Mouse (Mus musculus): ENCODE data around the gene Tuba3b. TPM values are rescaled to one million over a fixed set of nuclear protein-coding genes. Genes with fewer than 3 reads are reported as not detected.

Tuba3b gene
- polyA plus RNA-seq, 1 experiment from 2014 or later: not detected

GRCm38 (mm10) chr6:145616402-145617229 is 1.1 kb downstream of the Tuba3b start:
- ATAC-seq (ENCODE audit: low read depth) (no peak), DNase-seq (ENCODE audit: low spot score) (no peak)
- Histone ChIP-seq H3K27me3 (replicated peaks; ENCODE audit: control insufficient read depth, insufficient read depth, low read length) (no peaks in the 10 kb centered on the region), H3K4me1 (ENCODE audit: control insufficient read depth, insufficient read depth, low read length) (no peaks in the 10 kb centered on the region), H3K9me3 (ENCODE audit: control insufficient read depth, low read length) (no peaks in the 10 kb centered on the region), H3K4me3 (ENCODE audit: low read depth, low read length) (no peak overlapping the region), H3K9ac (ENCODE audit: low read depth, low read length) (no peak overlapping the region), H3K4me2 (ENCODE audit: low read depth, low read length) (no peak overlapping the region), H3K36me3 (ENCODE audit: control insufficient read depth, insufficient read depth, low read length) (no peaks in the 10 kb centered on the region), H3K27ac (replicated peaks; ENCODE audit: low read depth, low read length) (no peak overlapping the region)
- WGBS: 78% methylated on average over 5 of the region's 5 CpGs

DNA sequence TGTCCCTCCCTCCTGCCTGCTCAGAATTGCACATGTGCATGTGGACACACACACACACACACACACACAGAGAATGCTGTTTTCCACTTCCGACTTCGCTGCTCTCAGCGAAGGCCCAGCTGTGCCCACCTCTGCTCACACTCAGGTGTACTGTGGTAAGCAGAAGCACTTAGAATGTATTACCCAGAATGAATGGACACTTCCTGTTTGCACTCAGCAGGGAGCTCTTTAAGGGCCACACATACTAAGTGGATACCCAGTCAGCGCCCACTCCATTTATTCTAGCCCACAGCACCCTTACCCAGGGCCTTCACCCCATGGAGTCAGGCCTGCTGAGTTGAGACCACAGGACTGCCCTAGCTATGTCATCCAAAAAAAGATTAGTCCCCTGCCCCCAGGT is 7.6 kb downstream of the Tuba3b start:
- no peak overlapping the region for H3K4me3 ChIP-seq (ENCODE audit: low read depth, low read length)
- ATAC-seq (ENCODE audit: low read depth) (no peak), DNase-seq (ENCODE audit: low spot score) (no peak)
- H3K9me3 ChIP-seq (ENCODE audit: control insufficient read depth, low read length): no peaks in the 10 kb centered on the region
- H3K27me3 ChIP-seq (replicated peaks; ENCODE audit: control insufficient read depth, insufficient read depth, low read length): no peaks in the 10 kb centered on the region
- no peak overlapping the region for H3K9ac ChIP-seq (ENCODE audit: low read depth, low read length)
- no peaks in the 10 kb centered on the region for H3K36me3 ChIP-seq (ENCODE audit: control insufficient read depth, insufficient read depth, low read length)
- WGBS: 81% methylated on average over 4 of the region's 4 CpGs
- no peaks in the 10 kb centered on the region for H3K4me1 ChIP-seq (ENCODE audit: control insufficient read depth, insufficient read depth, low read length)
- H3K27ac ChIP-seq (replicated peaks; ENCODE audit: low read depth, low read length): no peak overlapping the region
- no peak overlapping the region for H3K4me2 ChIP-seq (ENCODE audit: low read depth, low read length)

DNA sequence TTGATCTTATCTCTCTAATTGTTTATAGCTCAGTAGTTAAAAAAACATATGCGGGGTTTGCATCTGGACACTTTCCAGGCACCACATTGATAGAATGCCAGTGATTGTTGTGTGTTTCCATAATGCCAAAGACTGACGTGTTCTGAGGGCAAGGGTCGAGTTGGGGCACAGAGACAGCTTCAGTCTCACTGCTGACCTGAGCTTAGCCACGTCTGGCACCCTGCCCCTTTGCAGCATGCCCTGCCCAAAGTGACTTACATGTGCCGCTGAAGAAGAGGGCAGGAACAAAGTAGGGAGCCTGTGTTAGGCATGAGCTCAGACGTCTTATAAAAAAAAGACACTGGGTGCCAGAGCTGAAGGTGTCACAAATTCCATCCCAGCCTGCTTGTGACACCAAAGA is 14.7 kb downstream of the Tuba3b start:
- Histone ChIP-seq H3K9ac (ENCODE audit: low read depth, low read length) (no peak overlapping the region), H3K36me3 (ENCODE audit: control insufficient read depth, insufficient read depth, low read length) (no peaks in the 10 kb centered on the region), H3K4me3 (ENCODE audit: low read depth, low read length) (no peak overlapping the region), H3K4me1 (ENCODE audit: control insufficient read depth, insufficient read depth, low read length) (no peaks in the 10 kb centered on the region), H3K4me2 (ENCODE audit: low read depth, low read length) (no peak overlapping the region), H3K27me3 (replicated peaks; ENCODE audit: control insufficient read depth, insufficient read depth, low read length) (no peaks in the 10 kb centered on the region), H3K9me3 (ENCODE audit: control insufficient read depth, low read length) (no peaks in the 10 kb centered on the region), H3K27ac (replicated peaks; ENCODE audit: low read depth, low read length) (no peak overlapping the region)
- ATAC-seq (ENCODE audit: low read depth) (no peak), DNase-seq (ENCODE audit: low spot score) (no peak)
- WGBS: 49% methylated on average over 6 of the region's 6 CpGs

DNA sequence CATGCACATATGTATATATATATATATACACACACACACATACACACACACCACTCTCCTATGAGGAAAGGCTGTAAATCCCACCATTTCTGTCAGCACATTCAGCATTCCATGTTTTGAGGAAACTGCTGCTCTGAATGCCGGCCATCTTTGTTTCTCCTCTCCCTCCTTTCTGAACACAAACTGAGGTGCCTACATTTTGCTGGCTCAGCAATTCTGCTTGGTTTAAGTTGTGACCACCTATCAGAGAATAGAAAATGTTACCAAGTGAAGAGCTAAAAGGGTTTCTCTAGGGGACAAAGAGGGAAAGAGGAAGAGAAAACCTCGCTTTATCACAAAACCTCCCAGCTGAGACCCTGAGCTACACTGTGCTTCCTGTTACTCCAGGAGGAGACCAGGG is 18.9 kb downstream of the Tuba3b start:
- no peaks in the 10 kb centered on the region for H3K36me3 ChIP-seq (ENCODE audit: control insufficient read depth, insufficient read depth, low read length)
- WGBS: 90% methylated on average over 2 of the region's 2 CpGs
- no peaks in the 10 kb centered on the region for H3K27me3 ChIP-seq (replicated peaks; ENCODE audit: control insufficient read depth, insufficient read depth, low read length)
- DNase-seq (ENCODE audit: low spot score): no peak
- no peaks in the 10 kb centered on the region for H3K4me1 ChIP-seq (ENCODE audit: control insufficient read depth, insufficient read depth, low read length)
- no peak overlapping the region for H3K27ac ChIP-seq (replicated peaks; ENCODE audit: low read depth, low read length)
- ATAC-seq (ENCODE audit: low read depth): no peak
- no peak overlapping the region for H3K4me2 ChIP-seq (ENCODE audit: low read depth, low read length)
- no peak overlapping the region for H3K9ac ChIP-seq (ENCODE audit: low read depth, low read length)
- H3K9me3 ChIP-seq (ENCODE audit: control insufficient read depth, low read length): peaks cover under 1% of the 10 kb centered on the region; the same call in 1 of the 2 replicates
- H3K4me3 ChIP-seq (ENCODE audit: low read depth, low read length): no peak overlapping the region

GRCm38 (mm10) chr6:145636682-145637081 is 21.1 kb downstream of the Tuba3b start:
- ATAC-seq (ENCODE audit: low read depth): no peak
- Histone ChIP-seq H3K36me3 (ENCODE audit: control insufficient read depth, insufficient read depth, low read length) (no peaks in the 10 kb centered on the region), H3K4me1 (ENCODE audit: control insufficient read depth, insufficient read depth, low read length) (no peaks in the 10 kb centered on the region), H3K4me2 (ENCODE audit: low read depth, low read length) (no peak overlapping the region), H3K9me3 (ENCODE audit: control insufficient read depth, low read length) (peaks cover 9% of the 10 kb centered on the region; the same call in 1 of the 2 replicates), H3K27ac (replicated peaks; ENCODE audit: low read depth, low read length) (no peak overlapping the region), H3K4me3 (ENCODE audit: low read depth, low read length) (no peak overlapping the region), H3K9ac (ENCODE audit: low read depth, low read length) (no peak overlapping the region), H3K27me3 (replicated peaks; ENCODE audit: control insufficient read depth, insufficient read depth, low read length) (no peaks in the 10 kb centered on the region)
- no peak for DNase-seq (ENCODE audit: low spot score)
- WGBS: 54% methylated on average over 4 of the region's 4 CpGs

GRCm38 (mm10) chr6:145638248-145638647 is 22.7 kb downstream of the Tuba3b start:
- no peak overlapping the region for H3K9ac ChIP-seq (ENCODE audit: low read depth, low read length)
- H3K27me3 ChIP-seq (replicated peaks; ENCODE audit: control insufficient read depth, insufficient read depth, low read length): no peaks in the 10 kb centered on the region
- H3K27ac ChIP-seq (replicated peaks; ENCODE audit: low read depth, low read length): no peak overlapping the region
- ATAC-seq (ENCODE audit: low read depth): no peak
- H3K4me2 ChIP-seq (ENCODE audit: low read depth, low read length): no peak overlapping the region
- WGBS: 78% methylated on average over 6 of the region's 6 CpGs
- no peaks in the 10 kb centered on the region for H3K4me1 ChIP-seq (ENCODE audit: control insufficient read depth, insufficient read depth, low read length)
- peaks cover 9% of the 10 kb centered on the region; the same call in 1 of the 2 replicates for H3K9me3 ChIP-seq (ENCODE audit: control insufficient read depth, low read length)
- no peaks in the 10 kb centered on the region for H3K36me3 ChIP-seq (ENCODE audit: control insufficient read depth, insufficient read depth, low read length)
- no peak for DNase-seq (ENCODE audit: low spot score)
- H3K4me3 ChIP-seq (ENCODE audit: low read depth, low read length): no peak overlapping the region

GRCm38 (mm10) chr6:145640971-145641506 is 25.5 kb downstream of the Tuba3b start:
- H3K4me1 ChIP-seq (ENCODE audit: control insufficient read depth, insufficient read depth, low read length): no peaks in the 10 kb centered on the region
- no peaks in the 10 kb centered on the region for H3K36me3 ChIP-seq (ENCODE audit: control insufficient read depth, insufficient read depth, low read length)
- no peak overlapping the region for H3K9ac ChIP-seq (ENCODE audit: low read depth, low read length)
- H3K27me3 ChIP-seq (replicated peaks; ENCODE audit: control insufficient read depth, insufficient read depth, low read length): no peaks in the 10 kb centered on the region
- no peak overlapping the region for H3K4me2 ChIP-seq (ENCODE audit: low read depth, low read length)
- DNase-seq (ENCODE audit: low spot score) (peak; percentile 76), ATAC-seq (ENCODE audit: low read depth) (no peak)
- no peak overlapping the region for H3K4me3 ChIP-seq (ENCODE audit: low read depth, low read length)
- 48% methylated on average over 4 of the region's 4 CpGs for WGBS
- peak overlapping the region; percentile 39; the same call in 1 of the 2 replicates for H3K27ac ChIP-seq (replicated peaks; ENCODE audit: low read depth, low read length)
- H3K9me3 ChIP-seq (ENCODE audit: control insufficient read depth, low read length): peaks cover 9% of the 10 kb centered on the region; the same call in 1 of the 2 replicates

DNA sequence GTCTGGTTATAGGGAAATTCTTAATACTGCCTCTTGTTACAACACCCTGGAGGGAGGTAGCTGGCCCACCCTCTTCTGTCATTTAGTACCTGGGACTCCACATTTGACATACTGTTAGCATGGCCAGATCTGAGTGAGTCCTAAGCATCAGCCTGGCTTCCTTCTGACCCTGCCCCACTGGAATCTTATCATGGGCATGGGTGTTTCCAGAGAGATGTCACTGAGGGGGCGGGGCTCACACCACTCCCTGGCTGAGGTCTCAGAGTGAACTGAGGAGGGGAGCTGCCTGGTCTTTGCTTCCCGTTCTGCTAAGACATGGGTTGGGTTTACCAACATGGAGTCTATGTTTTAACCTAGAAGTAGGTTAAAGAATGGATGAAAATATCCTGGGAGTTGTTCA is 36.4 kb downstream of the Tuba3b start:
- Histone ChIP-seq H3K27me3 (replicated peaks; ENCODE audit: control insufficient read depth, insufficient read depth, low read length) (no peaks in the 10 kb centered on the region), H3K4me3 (ENCODE audit: low read depth, low read length) (no peak overlapping the region), H3K9ac (ENCODE audit: low read depth, low read length) (no peak overlapping the region), H3K36me3 (ENCODE audit: control insufficient read depth, insufficient read depth, low read length) (no peaks in the 10 kb centered on the region), H3K27ac (replicated peaks; ENCODE audit: low read depth, low read length) (no peak overlapping the region), H3K9me3 (ENCODE audit: control insufficient read depth, low read length) (0 out of 2 replicates have a peak, but pooled peaks cover 10% of the 10 kb centered on the region), H3K4me2 (ENCODE audit: low read depth, low read length) (no peak overlapping the region), H3K4me1 (ENCODE audit: control insufficient read depth, insufficient read depth, low read length) (no peaks in the 10 kb centered on the region)
- 73% methylated on average over 2 of the region's 2 CpGs for WGBS
- DNase-seq (ENCODE audit: low spot score): no peak
- ATAC-seq (ENCODE audit: low read depth): no peak

All from embryonic facial prominence, embryonic 14.5 days (tissue).